Mouse (Mus musculus) liver, postnatal 0 days (tissue): Measurements from ENCODE around the gene Irgm2. TPM values are rescaled to one million over a fixed set of nuclear protein-coding genes. Genes with fewer than 3 reads are reported as not detected.

ENCODE experiments used
- ATAC-seq: fragments of 200-750 bp; cut with Nextera tagmentation; 2 replicates; pipeline ENCODE4 v1.8.0; 2017; ENCODE audit warnings: mild to moderate bottlenecking, moderate library complexity
- DNase-seq: peaks from one replicate; pipeline ENCODE4 v3.0.0-alpha.2; 2016
- H3K27ac ChIP-seq: fragments of 300-500 bp; sonication (generic); 2 replicates; pipeline ENCODE4 v1.5.1; 2014; ENCODE audit warnings: antibody characterized with exemption, moderate library complexity, mild to moderate bottlenecking, low read depth
- H3K27me3 ChIP-seq: fragments of 300-500 bp; sonication (generic); 2 replicates; pipeline ENCODE4 v1.6.1; 2014; ENCODE audit warnings: low read length, control low read depth, mixed read lengths; ENCODE audit not compliant: insufficient read depth
- H3K36me3 ChIP-seq: fragments of 300-500 bp; sonication (generic); replicated peaks from 2 replicates; pipeline ENCODE4 v1.6.1; 2014; ENCODE audit warnings: mild to moderate bottlenecking, control low read depth, low read length, moderate library complexity, mixed read lengths; ENCODE audit not compliant: insufficient read depth
- H3K4me1 ChIP-seq: fragments of 300-500 bp; sonication (generic); 2 replicates; pipeline ENCODE4 v1.6.1; 2014; ENCODE audit warnings: antibody characterized with exemption, mild to moderate bottlenecking, control low read depth; ENCODE audit not compliant: insufficient read depth
- H3K4me2 ChIP-seq: fragments of 300-500 bp; sonication (generic); 2 replicates; pipeline ENCODE4 v1.6.1; 2014; ENCODE audit warnings: low read depth, mild to moderate bottlenecking, low read length, moderate library complexity, mixed read lengths
- H3K4me3 ChIP-seq: fragments of 300-500 bp; sonication (generic); 2 replicates; pipeline ENCODE4 v1.5.1; 2014; ENCODE audit warnings: low read depth, low read length
- H3K9ac ChIP-seq: fragments of 300-500 bp; sonication (generic); replicated peaks from 2 replicates; pipeline ENCODE4 v1.6.1; 2014; ENCODE audit warnings: mild to moderate bottlenecking, moderate library complexity
- H3K9me3 ChIP-seq: fragments of 300-500 bp; sonication (generic); 2 replicates; pipeline ENCODE4 v1.6.1; 2016; ENCODE audit warnings: mild to moderate bottlenecking, control low read depth, low read length, mixed read lengths
- CTCF ChIP-seq: sonication (generic); IDR thresholded peaks from 2 replicates; pipeline ENCODE4 v1.5.1; 2016; ENCODE audit warnings: antibody characterized with exemption, low read depth
- EP300 ChIP-seq: IDR thresholded peaks from 2 replicates; pipeline ENCODE4 v1.6.1; 2016; ENCODE audit warnings: antibody characterized with exemption, low read depth, mild to moderate bottlenecking
- WGBS: fragments of 180-500 bp; shearing (Covaris S2); extraction: QIAGEN DNeasy Blood & Tissue Kit; methylation state at CpG from one replicate; pipeline ENCODE4 v1.1.7; 2014; ENCODE audit not compliant: insufficient replicate concordance; 5-methylcytosine and 5-hydroxymethylcytosine counted together
- polyA plus RNA-seq: library from polyadenylated mRNA; unstranded; fragments of >200 nt; fragmentation: Nextera tagmentation; extraction: Ambion mirVana; gene quantifications from 2 replicates; pipeline ENCODE4 v1.2.1, GENCODE M21; 2015

Gene Irgm2
- polyA plus RNA-seq, 1 experiment from 2014 or later, result 17.2 TPM

GRCm38 (mm10) chr11:58262336-58262735 lies 62.9 kb downstream of the Irgm2 start:
- H3K4me2 ChIP-seq, result no peak overlapping the region
- H3K27me3 ChIP-seq, result no peaks in the 10 kb centered on the region
- ATAC-seq (no peak), DNase-seq (no peak)
- 78% methylated on average over 3 of the region's 3 CpGs for WGBS
- H3K4me1 ChIP-seq, result no peaks in the 10 kb centered on the region
- no peaks in the 10 kb centered on the region for H3K9me3 ChIP-seq
- H3K36me3 ChIP-seq, result no peaks in the 10 kb centered on the region
- H3K27ac ChIP-seq, result no peak overlapping the region
- TF ChIP-seq CTCF, result no peak
- TF ChIP-seq EP300, result no peak
- H3K9ac ChIP-seq, result no peak overlapping the region
- no peak overlapping the region for H3K4me3 ChIP-seq

GRCm38 (mm10) chr11:58263516-58263915 lies 64.1 kb downstream of the Irgm2 start:
- Histone ChIP-seq H3K4me1 (no peaks in the 10 kb centered on the region), H3K27ac (no peak overlapping the region), H3K27me3 (no peaks in the 10 kb centered on the region), H3K36me3 (no peaks in the 10 kb centered on the region), H3K9ac (no peak overlapping the region), H3K4me2 (no peak overlapping the region), H3K4me3 (no peak overlapping the region), H3K9me3 (no peaks in the 10 kb centered on the region)
- ATAC-seq (no peak), DNase-seq (no peak)
- 76% methylated on average over 2 of the region's 2 CpGs for WGBS
- no peak for TF ChIP-seq EP300

GRCm38 (mm10) chr11:58264546-58264945 lies 65.1 kb downstream of the Irgm2 start:
- WGBS, result 73% methylated on average over 9 of the region's 9 CpGs
- ATAC-seq, result no peak
- H3K4me2 ChIP-seq, result no peak overlapping the region
- no peak overlapping the region for H3K9ac ChIP-seq
- no peaks in the 10 kb centered on the region for H3K27me3 ChIP-seq
- no peak overlapping the region for H3K4me3 ChIP-seq
- no peak overlapping the region for H3K27ac ChIP-seq
- no peaks in the 10 kb centered on the region for H3K4me1 ChIP-seq
- H3K9me3 ChIP-seq, result no peaks in the 10 kb centered on the region
- DNase-seq, result no peak
- H3K36me3 ChIP-seq, result no peaks in the 10 kb centered on the region
- TF ChIP-seq EP300 (no peak), CTCF (no peak)

- 0 out of 2 replicates have a peak, but pooled peaks have one; percentile 4 for TF ChIP-seq CTCF
- TF ChIP-seq EP300, result no peak
- H3K9me3 ChIP-seq, result no peaks in the 10 kb centered on the region
- WGBS, result 65% methylated on average over 3 of the region's 3 CpGs
- no peak overlapping the region for H3K4me2 ChIP-seq
- ATAC-seq (peak; percentile 85), DNase-seq (no peak)
- H3K27me3 ChIP-seq, result no peaks in the 10 kb centered on the region
- no peaks in the 10 kb centered on the region for H3K4me1 ChIP-seq
- H3K27ac ChIP-seq, result no peak overlapping the region
- H3K36me3 ChIP-seq, result no peaks in the 10 kb centered on the region
- no peak overlapping the region for H3K9ac ChIP-seq
- no peak overlapping the region for H3K4me3 ChIP-seq
These were observed 68.9 kb downstream of the Irgm2 start for GRCm38 (mm10) chr11:58268285-58268684.

Other genes starting within 250 kb of the Irgm2 start
- gene Larp1, start 190.6 kb upstream of the Irgm2 start, polyA plus RNA-seq, result 10.8 and 11.0 TPM in 2 replicates
- gene Gm12248, start 106.5 kb upstream of the Irgm2 start, polyA plus RNA-seq, result not detected in 2 replicates
- 24.3 and 26.2 TPM in 2 replicates for gene Cnot8, start 95.5 kb upstream of the Irgm2 start, polyA plus RNA-seq
- 4.2 and 5.3 TPM in 2 replicates for gene Gemin5, start 31.1 kb upstream of the Irgm2 start, polyA plus RNA-seq
- 87.7 and 87.9 TPM in 2 replicates for gene Mrpl22, start 28.0 kb upstream of the Irgm2 start, polyA plus RNA-seq
- gene Igtp, start 62 bp upstream of the Irgm2 start, polyA plus RNA-seq, result 42.4 and 43.7 TPM in 2 replicates
- gene 4930438A08Rik, start 75.2 kb downstream of the Irgm2 start, polyA plus RNA-seq, result 4.9 and 7.0 TPM in 2 replicates
- 3.3 and 4.0 TPM in 2 replicates for gene Zfp692, start 107.5 kb downstream of the Irgm2 start, polyA plus RNA-seq
- gene Zfp672, start 130.7 kb downstream of the Irgm2 start, polyA plus RNA-seq, result 44.4 and 46.2 TPM in 2 replicates
- 10.5 and 11.0 TPM in 2 replicates for gene Sh3bp5l, start 131.1 kb downstream of the Irgm2 start, polyA plus RNA-seq
- not detected in 2 replicates for gene Lypd8, start 179.4 kb downstream of the Irgm2 start, polyA plus RNA-seq
- not detected in 2 replicates for gene 1810065E05Rik, start 221.5 kb downstream of the Irgm2 start, polyA plus RNA-seq
- not detected in 2 replicates for gene Gm12253, start 232.9 kb downstream of the Irgm2 start, polyA plus RNA-seq